ENCODE assay signal across 8 mouse cellular contexts in genomic region chr10:80051618-80052373, GRCm38 (mm10). TPM values are rescaled to one million over a fixed set of nuclear protein-coding genes. Genes with fewer than 3 reads are reported as not detected.
DNase-seq lines count a peak whose midpoint lies in the region; ATAC-seq lines count a peak whose summit lies in the region.

No protein-coding gene starts in this region.

- no peaks in the 10 kb centered on the region for H3K9me3 ChIP-seq in heart, embryonic 16.5 days (replicated peaks; ENCODE audit: control insufficient read depth, low read length)

- no peak for ATAC-seq in CD4-positive, CD25-positive, alpha-beta regulatory T cell, adult 4 months
- ATAC-seq in heart, embryonic 16.5 days (replicated peaks; ENCODE audit: extremely low read depth, insufficient read depth, low FRiP score), result no peak
- ATAC-seq in megakaryocyte progenitor cell, adult 5-6 weeks (replicated peaks; ENCODE audit: poor library complexity), result 0 out of 2 replicates have a peak, but pooled peaks have one; percentile 2
- ATAC-seq in activated CD4-positive, CD25-positive, alpha-beta regulatory T cell, adult 4 months, result no peak

- no peaks in the 10 kb centered on the region for H3K27me3 ChIP-seq in heart, embryonic 16.5 days (ENCODE audit: control insufficient read depth, insufficient read depth, low read length)

- DNase-seq in CD4-positive, CD25-positive, alpha-beta regulatory T cell, adult 2 months (ENCODE audit: low read depth, low spot score), result peak; percentile 55
- peak; percentile 89 for DNase-seq in adrenal gland, adult 2 months
- DNase-seq in kidney, postnatal 36 days, result peak; percentile 91 to 95
- DNase-seq in left cerebral cortex, postnatal 25 days (ENCODE audit: low spot score in 2 of 2), result no peak

- H3K27ac ChIP-seq in heart, embryonic 16.5 days (ENCODE audit: low read length), result peak overlapping the region; percentile 80

- H3K36me3 ChIP-seq in heart, embryonic 16.5 days (ENCODE audit: control insufficient read depth, insufficient read depth), result peaks cover 9% of the 10 kb centered on the region

- 27% methylated on average over 13 of the region's 14 CpGs for WGBS in heart, embryonic 16.5 days

- no peak overlapping the region for H3K4me3 ChIP-seq in heart, embryonic 16.5 days (ENCODE audit: low read length)

- peak overlapping the region; percentile 65 for H3K9ac ChIP-seq in heart, embryonic 16.5 days (ENCODE audit: low read length)

- intact Hi-C loops in left cerebral cortex, postnatal 25 days (cut with DNase I), result loop anchor here (5.0 kb wide), 1 partner anchor 64 kb away; the partner anchor contains the start of gene Cnn2

- H3K4me1 ChIP-seq in heart, embryonic 16.5 days (ENCODE audit: control insufficient read depth, insufficient read depth, low read length), result peaks cover 39% of the 10 kb centered on the region

- peak overlapping the region; percentile 2; the same call in 1 of the 2 replicates for H3K4me2 ChIP-seq in heart, embryonic 16.5 days (ENCODE audit: low read depth, low read length)

RNA-seq across cellular contexts. Expression of gene Gpx4, which starts 4.8 kb away (rescaled TPM):
- 100 to 1,000 TPM; 450 to 480 TPM for polyA plus RNA-seq in CD4-positive, CD25-positive, alpha-beta regulatory T cell, adult 4 months (2017; shearing (Covaris generic))
- 1,000 to 10,000 TPM; 1,287 to 1,377 TPM for total RNA-seq in adrenal gland, adult 2 months (2021)
- 1,827 and 2,443 TPM in 2 replicates for polyA plus RNA-seq in adrenal gland, adult 2 months (2012; rRNA removed)
- polyA plus RNA-seq in heart, embryonic 16.5 days (2015; fragmentation: Nextera tagmentation; extraction: Ambion mirVana), result 668 and 748 TPM in 2 replicates
- total RNA-seq in megakaryocyte progenitor cell, adult 5-6 weeks (2015), result 253 and 271 TPM in 2 replicates
- total RNA-seq in megakaryocyte progenitor cell, adult 5-6 weeks (2017), result 358 and 365 TPM in 2 replicates
- polyA plus RNA-seq in activated CD4-positive, CD25-positive, alpha-beta regulatory T cell, adult 4 months (2017; shearing (Covaris generic)), result 100 to 1,000 TPM; 346 to 370 TPM
- 100 to 1,000 TPM; 504 to 528 TPM for total RNA-seq in left cerebral cortex, postnatal 25 days (2021)

RNA-seq across cellular contexts. Expression of gene Polr2e, which starts 12.2 kb away (rescaled TPM):
- 100 to 1,000 TPM; 194 to 220 TPM for polyA plus RNA-seq in CD4-positive, CD25-positive, alpha-beta regulatory T cell, adult 4 months (2017; shearing (Covaris generic))
- 100 to 1,000 TPM in 1 of 2 experiments, 10 to 100 TPM in 1; 97.3 to 106 TPM for total RNA-seq in adrenal gland, adult 2 months (2021)
- 111 and 122 TPM in 2 replicates for polyA plus RNA-seq in adrenal gland, adult 2 months (2012; rRNA removed)
- polyA plus RNA-seq in heart, embryonic 16.5 days (2015; fragmentation: Nextera tagmentation; extraction: Ambion mirVana), result 136 and 144 TPM in 2 replicates
- total RNA-seq in megakaryocyte progenitor cell, adult 5-6 weeks (2015), result 93.3 and 99.5 TPM in 2 replicates
- 74.3 and 89.9 TPM in 2 replicates for total RNA-seq in megakaryocyte progenitor cell, adult 5-6 weeks (2017)
- 100 to 1,000 TPM; 174 to 175 TPM for polyA plus RNA-seq in activated CD4-positive, CD25-positive, alpha-beta regulatory T cell, adult 4 months (2017; shearing (Covaris generic))
- total RNA-seq in left cerebral cortex, postnatal 25 days (2021), result 10 to 100 TPM; 71.3 to 74.8 TPM

RNA-seq across cellular contexts. Expression of gene Arhgap45, which starts 35.3 kb away (rescaled TPM):
- polyA plus RNA-seq in CD4-positive, CD25-positive, alpha-beta regulatory T cell, adult 4 months (2017; shearing (Covaris generic)), result 100 to 1,000 TPM; 233 to 369 TPM
- 1 to 10 TPM; 3.9 to 6.7 TPM for total RNA-seq in adrenal gland, adult 2 months (2021)
- 11.0 and 14.6 TPM in 2 replicates for polyA plus RNA-seq in adrenal gland, adult 2 months (2012; rRNA removed)
- polyA plus RNA-seq in heart, embryonic 16.5 days (2015; fragmentation: Nextera tagmentation; extraction: Ambion mirVana), result 10.9 and 17.7 TPM in 2 replicates
- 64.1 and 69.0 TPM in 2 replicates for total RNA-seq in megakaryocyte progenitor cell, adult 5-6 weeks (2015)
- 112 and 121 TPM in 2 replicates for total RNA-seq in megakaryocyte progenitor cell, adult 5-6 weeks (2017)
- 100 to 1,000 TPM; 196 to 326 TPM for polyA plus RNA-seq in activated CD4-positive, CD25-positive, alpha-beta regulatory T cell, adult 4 months (2017; shearing (Covaris generic))
- total RNA-seq in left cerebral cortex, postnatal 25 days (2021), result 1 to 10 TPM; 3.6 to 4.0 TPM

RNA-seq across cellular contexts. Expression of gene Sbno2, which starts 53.6 kb away (rescaled TPM):
- 10 to 100 TPM; 28.4 to 54.8 TPM for polyA plus RNA-seq in CD4-positive, CD25-positive, alpha-beta regulatory T cell, adult 4 months (2017; shearing (Covaris generic))
- 10 to 100 TPM; 38.5 to 59.3 TPM for total RNA-seq in adrenal gland, adult 2 months (2021)
- 102 and 120 TPM in 2 replicates for polyA plus RNA-seq in adrenal gland, adult 2 months (2012; rRNA removed)
- polyA plus RNA-seq in heart, embryonic 16.5 days (2015; fragmentation: Nextera tagmentation; extraction: Ambion mirVana), result 11.7 and 13.5 TPM in 2 replicates
- total RNA-seq in megakaryocyte progenitor cell, adult 5-6 weeks (2015), result 16.9 and 19.5 TPM in 2 replicates
- 19.1 and 24.0 TPM in 2 replicates for total RNA-seq in megakaryocyte progenitor cell, adult 5-6 weeks (2017)
- polyA plus RNA-seq in activated CD4-positive, CD25-positive, alpha-beta regulatory T cell, adult 4 months (2017; shearing (Covaris generic)), result 10 to 100 TPM; 26.8 to 32.5 TPM
- 10 to 100 TPM; 17.8 to 17.9 TPM for total RNA-seq in left cerebral cortex, postnatal 25 days (2021)

RNA-seq across cellular contexts. Expression of gene Abca7, which starts 55.5 kb away (rescaled TPM):
- polyA plus RNA-seq in CD4-positive, CD25-positive, alpha-beta regulatory T cell, adult 4 months (2017; shearing (Covaris generic)), result 10 to 100 TPM; 11.4 to 16.4 TPM
- total RNA-seq in adrenal gland, adult 2 months (2021), result 10 to 100 TPM; 18.4 to 22.9 TPM
- polyA plus RNA-seq in adrenal gland, adult 2 months (2012; rRNA removed), result 28.6 TPM in 2 replicates
- polyA plus RNA-seq in heart, embryonic 16.5 days (2015; fragmentation: Nextera tagmentation; extraction: Ambion mirVana), result 3.2 TPM in 2 replicates
- total RNA-seq in megakaryocyte progenitor cell, adult 5-6 weeks (2015), result 15.4 and 15.8 TPM in 2 replicates
- 17.0 and 17.5 TPM in 2 replicates for total RNA-seq in megakaryocyte progenitor cell, adult 5-6 weeks (2017)
- 10 to 100 TPM; 13.2 to 17.0 TPM for polyA plus RNA-seq in activated CD4-positive, CD25-positive, alpha-beta regulatory T cell, adult 4 months (2017; shearing (Covaris generic))
- total RNA-seq in left cerebral cortex, postnatal 25 days (2021), result 10 to 100 TPM; 10.9 to 12.3 TPM

Comparison
In these comparisons a context has a peak if more than half of its experiments do, and no peak if none do; other contexts are left out.
1. DNase-seq: peak in CD4-positive, CD25-positive, alpha-beta regulatory T cell, adult 2 months (single experiment), adrenal gland, adult 2 months (single experiment) and kidney, postnatal 36 days (2 of 2); none in left cerebral cortex, postnatal 25 days (0 of 2).
2. RNA of gene Arhgap45, which starts 35.3 kb away (polyA plus RNA-seq): 233 to 369 TPM in CD4-positive, CD25-positive, alpha-beta regulatory T cell, adult 4 months and 196 to 326 TPM in activated CD4-positive, CD25-positive, alpha-beta regulatory T cell, adult 4 months; 10.9 to 17.7 TPM in heart, embryonic 16.5 days and 11.0 to 14.6 TPM in adrenal gland, adult 2 months; every median in the first group is over 10 times any median in the second.